Mouse (Mus musculus): ENCODE data around the gene Uimc1. TPM values are rescaled to one million over a fixed set of nuclear protein-coding genes. Genes with fewer than 3 reads are reported as not detected.

The Uimc1 gene
- polyA plus RNA-seq, 1 experiment from 2014 or later = 22.0 TPM

- Histone ChIP-seq H3K4me1 (ENCODE audit: control insufficient read depth, insufficient read depth, low read length) (no peaks in the 10 kb centered on the region), H3K9me3 (replicated peaks; ENCODE audit: control insufficient read depth, low read length) (no peaks in the 10 kb centered on the region), H3K4me2 (ENCODE audit: low read depth, low read length) (no peak overlapping the region), H3K36me3 (ENCODE audit: control insufficient read depth, insufficient read depth) (no peaks in the 10 kb centered on the region), H3K9ac (ENCODE audit: low read length) (no peak overlapping the region), H3K27me3 (ENCODE audit: control insufficient read depth, insufficient read depth, low read length) (peaks cover 3% of the 10 kb centered on the region), H3K27ac (ENCODE audit: low read length) (no peak overlapping the region), H3K4me3 (ENCODE audit: low read length) (no peak overlapping the region)
- no peak for ATAC-seq (replicated peaks; ENCODE audit: extremely low read depth, insufficient read depth, low FRiP score)
- 88% methylated on average over 15 of the region's 15 CpGs for WGBS
These were observed 89.0 kb downstream of the Uimc1 start for GRCm38 (mm10) chr13:55011103-55011502.

GRCm38 (mm10) chr13:55008589-55008988, 91.5 kb downstream of the Uimc1 start:
- H3K9me3 ChIP-seq (replicated peaks; ENCODE audit: control insufficient read depth, low read length) = no peaks in the 10 kb centered on the region
- no peaks in the 10 kb centered on the region for H3K4me1 ChIP-seq (ENCODE audit: control insufficient read depth, insufficient read depth, low read length)
- H3K27ac ChIP-seq (ENCODE audit: low read length) = no peak overlapping the region
- no peak overlapping the region for H3K9ac ChIP-seq (ENCODE audit: low read length)
- ATAC-seq (replicated peaks; ENCODE audit: extremely low read depth, insufficient read depth, low FRiP score) = no peak
- H3K4me3 ChIP-seq (ENCODE audit: low read length) = no peak overlapping the region
- 73% methylated on average over 6 of the region's 6 CpGs for WGBS
- no peak overlapping the region for H3K4me2 ChIP-seq (ENCODE audit: low read depth, low read length)
- no peaks in the 10 kb centered on the region for H3K36me3 ChIP-seq (ENCODE audit: control insufficient read depth, insufficient read depth)
- H3K27me3 ChIP-seq (ENCODE audit: control insufficient read depth, insufficient read depth, low read length) = peaks cover 3% of the 10 kb centered on the region

- H3K27me3 ChIP-seq (ENCODE audit: control insufficient read depth, insufficient read depth, low read length) = no peaks in the 10 kb centered on the region; the same call in 1 of the 2 replicates
- ATAC-seq (replicated peaks; ENCODE audit: extremely low read depth, insufficient read depth, low FRiP score) = no peak
- no peaks in the 10 kb centered on the region for H3K9me3 ChIP-seq (replicated peaks; ENCODE audit: control insufficient read depth, low read length)
- no peak overlapping the region for H3K27ac ChIP-seq (ENCODE audit: low read length)
- H3K4me2 ChIP-seq (ENCODE audit: low read depth, low read length) = no peak overlapping the region
- H3K36me3 ChIP-seq (ENCODE audit: control insufficient read depth, insufficient read depth) = no peaks in the 10 kb centered on the region
- 59% methylated on average over 7 of the region's 7 CpGs for WGBS
- no peak overlapping the region for H3K4me3 ChIP-seq (ENCODE audit: low read length)
- no peaks in the 10 kb centered on the region for H3K4me1 ChIP-seq (ENCODE audit: control insufficient read depth, insufficient read depth, low read length)
- H3K9ac ChIP-seq (ENCODE audit: low read length) = no peak overlapping the region
These were observed 93.7 kb downstream of the Uimc1 start for GRCm38 (mm10) chr13:55006415-55006742.

GRCm38 (mm10) chr13:55005691-55006414, 94.2 kb downstream of the Uimc1 start:
- 67% methylated on average over 31 of the region's 31 CpGs for WGBS
- Histone ChIP-seq H3K4me2 (ENCODE audit: low read depth, low read length) (no peak overlapping the region), H3K27ac (ENCODE audit: low read length) (no peak overlapping the region)

GRCm38 (mm10) chr13:55004646-55005045, 95.5 kb downstream of the Uimc1 start:
- no peaks in the 10 kb centered on the region for H3K4me1 ChIP-seq (ENCODE audit: control insufficient read depth, insufficient read depth, low read length)
- no peaks in the 10 kb centered on the region for H3K9me3 ChIP-seq (replicated peaks; ENCODE audit: control insufficient read depth, low read length)
- no peak overlapping the region for H3K4me2 ChIP-seq (ENCODE audit: low read depth, low read length)
- no peak overlapping the region for H3K27ac ChIP-seq (ENCODE audit: low read length)
- H3K4me3 ChIP-seq (ENCODE audit: low read length) = no peak overlapping the region
- H3K36me3 ChIP-seq (ENCODE audit: control insufficient read depth, insufficient read depth) = no peaks in the 10 kb centered on the region
- no peak overlapping the region for H3K9ac ChIP-seq (ENCODE audit: low read length)
- ATAC-seq (replicated peaks; ENCODE audit: extremely low read depth, insufficient read depth, low FRiP score) = no peak
- 67% methylated on average over 11 of the region's 11 CpGs for WGBS
- H3K27me3 ChIP-seq (ENCODE audit: control insufficient read depth, insufficient read depth, low read length) = no peaks in the 10 kb centered on the region; the same call in 1 of the 2 replicates

More at GRCm38 (mm10) chr13:55005691-55006414, 94.2 kb downstream of the Uimc1 start:
- no peak overlapping the region for H3K4me3 ChIP-seq (ENCODE audit: low read length)
- no peaks in the 10 kb centered on the region for H3K4me1 ChIP-seq (ENCODE audit: control insufficient read depth, insufficient read depth, low read length)
- H3K9me3 ChIP-seq (replicated peaks; ENCODE audit: control insufficient read depth, low read length) = no peaks in the 10 kb centered on the region
- H3K36me3 ChIP-seq (ENCODE audit: control insufficient read depth, insufficient read depth) = no peaks in the 10 kb centered on the region
- no peaks in the 10 kb centered on the region; the same call in 1 of the 2 replicates for H3K27me3 ChIP-seq (ENCODE audit: control insufficient read depth, insufficient read depth, low read length)
- H3K9ac ChIP-seq (ENCODE audit: low read length) = no peak overlapping the region
- ATAC-seq (replicated peaks; ENCODE audit: extremely low read depth, insufficient read depth, low FRiP score) = no peak

GRCm38 (mm10) chr13:55002090-55002489, 98.0 kb downstream of the Uimc1 start:
- Histone ChIP-seq H3K9ac (ENCODE audit: low read length) (no peak overlapping the region), H3K27me3 (ENCODE audit: control insufficient read depth, insufficient read depth, low read length) (no peaks in the 10 kb centered on the region; the same call in none of the 2 replicates), H3K4me3 (ENCODE audit: low read length) (no peak overlapping the region), H3K36me3 (ENCODE audit: control insufficient read depth, insufficient read depth) (no peaks in the 10 kb centered on the region), H3K27ac (ENCODE audit: low read length) (no peak overlapping the region), H3K4me2 (ENCODE audit: low read depth, low read length) (no peak overlapping the region), H3K4me1 (ENCODE audit: control insufficient read depth, insufficient read depth, low read length) (no peaks in the 10 kb centered on the region), H3K9me3 (replicated peaks; ENCODE audit: control insufficient read depth, low read length) (no peaks in the 10 kb centered on the region)
- 69% methylated on average over 10 of the region's 10 CpGs for WGBS
- ATAC-seq (replicated peaks; ENCODE audit: extremely low read depth, insufficient read depth, low FRiP score) = no peak

GRCm38 (mm10) chr13:55000433-55000832, 99.7 kb downstream of the Uimc1 start:
- Histone ChIP-seq H3K9me3 (replicated peaks; ENCODE audit: control insufficient read depth, low read length) (no peaks in the 10 kb centered on the region), H3K36me3 (ENCODE audit: control insufficient read depth, insufficient read depth) (no peaks in the 10 kb centered on the region), H3K9ac (ENCODE audit: low read length) (no peak overlapping the region), H3K27me3 (ENCODE audit: control insufficient read depth, insufficient read depth, low read length) (no peaks in the 10 kb centered on the region; the same call in 1 of the 2 replicates), H3K27ac (ENCODE audit: low read length) (no peak overlapping the region), H3K4me1 (ENCODE audit: control insufficient read depth, insufficient read depth, low read length) (no peaks in the 10 kb centered on the region), H3K4me2 (ENCODE audit: low read depth, low read length) (no peak overlapping the region), H3K4me3 (ENCODE audit: low read length) (no peak overlapping the region)
- ATAC-seq (replicated peaks; ENCODE audit: extremely low read depth, insufficient read depth, low FRiP score) = no peak
- 62% methylated on average over 10 of the region's 10 CpGs for WGBS

- no peaks in the 10 kb centered on the region; the same call in 1 of the 2 replicates for H3K27me3 ChIP-seq (ENCODE audit: control insufficient read depth, insufficient read depth, low read length)
- no peaks in the 10 kb centered on the region; the same call in 1 of the 2 replicates for H3K4me1 ChIP-seq (ENCODE audit: control insufficient read depth, insufficient read depth, low read length)
- 86% methylated on average over 8 of the region's 8 CpGs for WGBS
- H3K36me3 ChIP-seq (ENCODE audit: control insufficient read depth, insufficient read depth) = no peaks in the 10 kb centered on the region
- no peaks in the 10 kb centered on the region for H3K9me3 ChIP-seq (replicated peaks; ENCODE audit: control insufficient read depth, low read length)
- ATAC-seq (replicated peaks; ENCODE audit: extremely low read depth, insufficient read depth, low FRiP score) = no peak
- H3K4me2 ChIP-seq (ENCODE audit: low read depth, low read length) = no peak overlapping the region
- no peak overlapping the region for H3K27ac ChIP-seq (ENCODE audit: low read length)
- no peak overlapping the region for H3K9ac ChIP-seq (ENCODE audit: low read length)
- no peak overlapping the region for H3K4me3 ChIP-seq (ENCODE audit: low read length)
These were observed 102.5 kb downstream of the Uimc1 start for GRCm38 (mm10) chr13:54997568-54997967.

- Histone ChIP-seq H3K4me3 (ENCODE audit: low read length) (no peak overlapping the region), H3K27ac (ENCODE audit: low read length) (no peak overlapping the region), H3K36me3 (ENCODE audit: control insufficient read depth, insufficient read depth) (no peaks in the 10 kb centered on the region), H3K9ac (ENCODE audit: low read length) (no peak overlapping the region), H3K4me1 (ENCODE audit: control insufficient read depth, insufficient read depth, low read length) (no peaks in the 10 kb centered on the region; the same call in 1 of the 2 replicates), H3K27me3 (ENCODE audit: control insufficient read depth, insufficient read depth, low read length) (no peaks in the 10 kb centered on the region; the same call in 1 of the 2 replicates), H3K4me2 (ENCODE audit: low read depth, low read length) (no peak overlapping the region), H3K9me3 (replicated peaks; ENCODE audit: control insufficient read depth, low read length) (no peaks in the 10 kb centered on the region)
- ATAC-seq (replicated peaks; ENCODE audit: extremely low read depth, insufficient read depth, low FRiP score) = no peak
- WGBS = 50% methylated on average over 6 of the region's 6 CpGs
These were observed 104.9 kb downstream of the Uimc1 start for GRCm38 (mm10) chr13:54995161-54995560.
